Mouse (Mus musculus): ENCODE measurements around the gene Gfap.

Gene Gfap

GRCm38 (mm10) chr11:102896641-102897040, 4.1 kb downstream of the Gfap start:
- DNase-seq (ENCODE audit: low read depth, low spot score) = no peak

GRCm38 (mm10) chr11:102895779-102896178, 4.9 kb downstream of the Gfap start:
- DNase-seq (ENCODE audit: low read depth, low spot score) = no peak

GRCm38 (mm10) chr11:102894716-102895115, 6.0 kb downstream of the Gfap start:
- no peak for DNase-seq (ENCODE audit: low read depth, low spot score)

- peak; percentile 71 for DNase-seq (ENCODE audit: low read depth, low spot score)
These were observed 7.6 kb downstream of the Gfap start for GRCm38 (mm10) chr11:102893015-102893651.

GRCm38 (mm10) chr11:102890096-102890495, 10.6 kb downstream of the Gfap start:
- DNase-seq (ENCODE audit: low read depth, low spot score) = no peak

- no peak for DNase-seq (ENCODE audit: low read depth, low spot score)
These were observed 12.6 kb downstream of the Gfap start for GRCm38 (mm10) chr11:102888135-102888534.

GRCm38 (mm10) chr11:102887433-102887832, 13.3 kb downstream of the Gfap start:
- DNase-seq (ENCODE audit: low read depth, low spot score) = no peak

- DNase-seq (ENCODE audit: low read depth, low spot score) = no peak
These were observed 16.0 kb downstream of the Gfap start, which contains the start of gene Fam187a for GRCm38 (mm10) chr11:102884616-102885219. TSS of gene Fam187a (plus strand) at chr11:102885169.

- DNase-seq (ENCODE audit: low read depth, low spot score) = peak; percentile 40
These were observed 19.2 kb downstream of the Gfap start for GRCm38 (mm10) chr11:102881314-102882198.

- peak; percentile 94 for DNase-seq (ENCODE audit: low read depth, low spot score)
These were observed 20.0 kb downstream of the Gfap start, which contains the start of the genes Eftud2 and Ccdc103 for GRCm38 (mm10) chr11:102880585-102881313. TSS of gene Eftud2 (minus strand) at chr11:102880985. TSS of gene Ccdc103 (plus strand) at chr11:102881204.

- no peak for DNase-seq (ENCODE audit: low read depth, low spot score)
These were observed 21.2 kb downstream of the Gfap start for GRCm38 (mm10) chr11:102879558-102879957.

GRCm38 (mm10) chr11:102874801-102875334, 25.8 kb downstream of the Gfap start:
- no peak for DNase-seq (ENCODE audit: low read depth, low spot score)

- DNase-seq (ENCODE audit: low read depth, low spot score) = peak; percentile 55
These were observed 36.4 kb downstream of the Gfap start for GRCm38 (mm10) chr11:102864272-102864671.

- no peak for DNase-seq (ENCODE audit: low read depth, low spot score)
These were observed 40.8 kb downstream of the Gfap start for GRCm38 (mm10) chr11:102859933-102860332.

- DNase-seq (ENCODE audit: low read depth, low spot score) = no peak
These were observed 41.8 kb downstream of the Gfap start for GRCm38 (mm10) chr11:102858951-102859350.

GRCm38 (mm10) chr11:102855941-102856340, 44.8 kb downstream of the Gfap start:
- no peak for DNase-seq (ENCODE audit: low read depth, low spot score)

- no peak for DNase-seq (ENCODE audit: low read depth, low spot score)
These were observed 47.0 kb downstream of the Gfap start for GRCm38 (mm10) chr11:102853760-102854159.

- DNase-seq (ENCODE audit: low read depth, low spot score) = peak; percentile 21
These were observed 48.8 kb downstream of the Gfap start for GRCm38 (mm10) chr11:102851883-102852282.

GRCm38 (mm10) chr11:102845926-102846325, 54.8 kb downstream of the Gfap start:
- no peak for DNase-seq (ENCODE audit: low read depth, low spot score)

GRCm38 (mm10) chr11:102838616-102839150, 62.0 kb downstream of the Gfap start:
- DNase-seq (ENCODE audit: low read depth, low spot score) = no peak

GRCm38 (mm10) chr11:102838126-102838525, 62.6 kb downstream of the Gfap start:
- DNase-seq (ENCODE audit: low read depth, low spot score) = no peak

Data from CD4-positive helper T cell, adult 2 months (primary cell).